Comparison of ENCODE assay signal across 12 mouse cellular contexts in the genomic region with DNA sequence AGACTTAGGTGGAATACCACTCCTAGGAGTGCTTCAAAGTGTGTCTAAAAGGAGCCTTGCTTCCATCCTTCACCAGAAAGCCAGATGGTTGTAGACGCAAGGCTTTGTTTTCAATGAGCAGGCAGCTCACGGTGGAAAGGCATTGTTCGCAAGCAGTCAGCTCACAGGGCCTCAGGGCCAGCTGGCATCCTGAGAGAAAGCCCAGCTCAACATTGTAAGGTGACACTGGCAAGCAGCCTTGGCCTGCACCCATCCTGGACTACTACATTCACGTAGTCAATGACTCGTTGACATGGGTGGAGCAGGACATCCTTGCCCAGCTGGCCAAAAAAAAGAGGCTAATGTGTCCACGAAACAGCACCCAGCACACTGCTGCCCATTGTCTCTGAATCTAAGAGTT.
DNase-seq lines count a peak whose midpoint lies in the region; TF ChIP-seq lines count a peak whose summit lies in the region.
"Had no signal": no experiment of that assay in that cellular context is flagged by ENCODE, and none has a peak within 500 bp of the region (broad histone marks: within the 10 kb centered on the region; RNA-seq: fewer than 3 reads in every experiment).

No protein-coding gene starts in this region.

- no peak overlapping the region for H3K27ac ChIP-seq in heart, embryonic 10.5 days
- H3K27ac ChIP-seq in cerebellum, adult 2 months (ENCODE audit: insufficient read depth, low read length), result no peak overlapping the region
- H3K27ac ChIP-seq: stomach, postnatal 0 days had no signal

- WGBS in heart, embryonic 10.5 days, result 80% methylated on average over 6 of the region's 6 CpGs
- 12% methylated on average over 6 of the region's 6 CpGs for WGBS in cerebellum, adult 2 months

- H3K4me3 ChIP-seq in heart, embryonic 10.5 days, result no peak overlapping the region
- H3K4me3 ChIP-seq in cerebellum, adult 2 months (replicated peaks; ENCODE audit: insufficient read depth, low read depth, low read length), result no peak overlapping the region
- H3K4me3 ChIP-seq: myocyte had no signal

- TF ChIP-seq POLR2A in cerebellum, adult 2 months (IDR thresholded peaks at IDR 0.05; ENCODE audit: borderline replicate concordance, insufficient read depth, low read length), result no peak

- no peaks in the 10 kb centered on the region for H3K36me3 ChIP-seq in heart, embryonic 10.5 days

- TF ChIP-seq CTCF in cerebellum, adult 2 months (IDR thresholded peaks at IDR 0.05; ENCODE audit: borderline replicate concordance, insufficient read depth, low read depth, low read length), result no peak

- H3K4me1 ChIP-seq in heart, embryonic 10.5 days, result peaks cover under 1% of the 10 kb centered on the region; the same call in 1 of the 2 replicates
- peaks cover 9% of the 10 kb centered on the region for H3K4me1 ChIP-seq in cerebellum, adult 2 months (ENCODE audit: control insufficient read depth, insufficient read depth, low read length)

- no peaks in the 10 kb centered on the region for H3K27me3 ChIP-seq in heart, embryonic 10.5 days (ENCODE audit: insufficient read depth, poor library complexity, severe bottlenecking)
- no peaks in the 10 kb centered on the region for H3K27me3 ChIP-seq in cerebellum, adult 2 months (ENCODE audit: control insufficient read depth, insufficient read depth, low read length)

- H3K9me3 ChIP-seq in heart, embryonic 10.5 days, result no peaks in the 10 kb centered on the region

- DNase-seq in heart, adult 8-10 months (ENCODE audit: low spot score), result peak; percentile 36
- DNase-seq in heart, embryonic 10.5 days (ENCODE audit: low spot score), result no peak
- DNase-seq in brain, adult 2 months (ENCODE audit: low read depth, low spot score), result peak; percentile 87
- DNase-seq in cerebellum, adult 2 months, result peak; percentile 58 to 74
- DNase-seq in heart, postnatal 10 days, result peak; percentile 26 to 28
- no peak for DNase-seq in kidney, postnatal 14 days
- DNase-seq in frontal cortex, postnatal 36 days (ENCODE audit: low spot score in 2 of 2), result no peak
- DNase-seq: layer of hippocampus, postnatal 36 days; lung, postnatal 4 days; right cerebral cortex, postnatal 14 days had no signal

- intact Hi-C loops in heart, postnatal 10 days (cut with DNase I), result no loop called here

Comparison
In these comparisons a context has a peak if more than half of its experiments do, and no peak if none do; other contexts are left out.
1. DNase-seq: peak in heart, adult 8-10 months (single experiment), brain, adult 2 months (single experiment), cerebellum, adult 2 months (2 of 2) and heart, postnatal 10 days (2 of 2); none in heart, embryonic 10.5 days (single experiment), kidney, postnatal 14 days (single experiment) and frontal cortex, postnatal 36 days (0 of 2).